Mouse (Mus musculus) small intestine, adult 2 months (tissue): ENCODE results near the gene Gm11042.

Source experiments
- CTCF ChIP-seq: fragments of 200-500 bp; IDR thresholded peaks from 2 replicates; pipeline ENCODE4 v1.5.1; 2012; ENCODE audit warnings: low read depth, mild to moderate bottlenecking, control low read depth, inconsistent platforms, low read length, moderate library complexity, mixed read lengths; ENCODE audit not compliant: insufficient replicate concordance, insufficient read length; ENCODE audit errors: extremely low read depth
- POLR2A ChIP-seq: fragments of 200-500 bp; IDR thresholded peaks from 2 replicates; pipeline ENCODE4 v1.6.1; 2012; ENCODE audit warnings: low read depth, mild to moderate bottlenecking, control low read depth, inconsistent platforms, low read length, moderate library complexity

DNA sequence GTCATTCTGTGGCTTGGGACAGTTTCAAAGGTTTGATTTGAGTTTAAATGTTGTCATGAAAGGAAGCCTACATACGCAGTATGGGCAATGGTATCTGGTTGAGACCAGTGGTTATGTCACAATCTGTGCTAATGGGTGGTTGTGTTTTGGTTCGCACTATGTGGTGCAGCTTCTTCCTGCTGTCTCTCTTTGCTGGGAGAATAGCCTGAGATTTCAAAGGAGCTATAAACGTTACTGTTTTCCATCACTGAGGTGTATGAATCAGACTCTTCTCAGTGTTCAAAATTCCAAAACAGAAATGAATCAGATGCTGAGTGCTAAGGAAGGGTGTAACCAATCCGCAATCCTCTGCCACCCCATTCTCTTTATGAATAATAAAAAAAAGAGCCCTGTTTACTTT, 49.1 kb downstream of the Gm11042 start:
- TF ChIP-seq POLR2A = no peak
- TF ChIP-seq CTCF = no peak
